Mouse (Mus musculus): ENCODE measurements around the gene Furin. TPM values are rescaled to one million over a fixed set of nuclear protein-coding genes. Genes with fewer than 3 reads are reported as not detected.

Gene Furin
- total RNA-seq (2021): 10 to 100 TPM; 39.4 to 40.6 TPM
- long read RNA-seq, experiment 1, full-length matches to known transcripts: 1 of 3 reads
- long read RNA-seq, experiment 1, partial matches to known transcripts: 0 of 3 reads
- long read RNA-seq, experiment 1, other reads (novel, unspliced or antisense): 2 of 3 reads
- long read RNA-seq, experiment 2, full-length matches to known transcripts: 10 of 16 reads
- long read RNA-seq, experiment 2, partial matches to known transcripts: 1 of 16 reads
- long read RNA-seq, experiment 2, other reads (novel, unspliced or antisense): 5 of 16 reads

GRCm38 (mm10) chr7:80405188-80405695, at the start of gene Furin:
Gene Furin (minus strand): TSS chr7:80405436.
- H3K27ac ChIP-seq: peak within 1 kb of the TSS; percentile 95; the same call in 1 of the 2 replicates
- TF ChIP-seq CTCF (conservative IDR thresholded peaks at IDR 0.05): no peak
- no peak within 1 kb of the TSS for H3K4me3 ChIP-seq
- no peak for DNase-seq (ENCODE audit: low spot score in 2 of 2)

DNA sequence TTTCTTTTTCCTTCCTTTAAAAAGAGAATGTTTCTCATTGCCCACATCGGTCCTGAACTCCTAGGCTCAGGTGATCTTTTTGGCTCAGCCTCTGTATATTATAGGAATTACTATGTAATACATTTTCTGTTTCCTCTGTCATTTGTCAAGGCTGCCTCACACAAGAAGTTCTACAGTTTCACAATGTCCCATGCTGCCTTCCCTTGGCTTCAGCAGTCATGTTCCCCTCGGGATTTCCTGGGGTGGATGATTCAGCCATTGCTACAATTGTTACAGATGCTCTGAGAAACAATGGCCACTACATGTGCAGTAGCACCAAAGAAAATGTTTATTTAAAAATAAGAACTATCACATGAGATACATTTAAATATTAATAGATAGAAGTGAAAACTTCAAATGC, 49.5 kb upstream of the Furin start:
- no peak overlapping the region for H3K4me3 ChIP-seq
- peak overlapping the region; percentile 12; the same call in 1 of the 2 replicates for H3K27ac ChIP-seq
- DNase-seq (ENCODE audit: low spot score in 2 of 2): no peak
- no peak for TF ChIP-seq CTCF (conservative IDR thresholded peaks at IDR 0.05)

DNA sequence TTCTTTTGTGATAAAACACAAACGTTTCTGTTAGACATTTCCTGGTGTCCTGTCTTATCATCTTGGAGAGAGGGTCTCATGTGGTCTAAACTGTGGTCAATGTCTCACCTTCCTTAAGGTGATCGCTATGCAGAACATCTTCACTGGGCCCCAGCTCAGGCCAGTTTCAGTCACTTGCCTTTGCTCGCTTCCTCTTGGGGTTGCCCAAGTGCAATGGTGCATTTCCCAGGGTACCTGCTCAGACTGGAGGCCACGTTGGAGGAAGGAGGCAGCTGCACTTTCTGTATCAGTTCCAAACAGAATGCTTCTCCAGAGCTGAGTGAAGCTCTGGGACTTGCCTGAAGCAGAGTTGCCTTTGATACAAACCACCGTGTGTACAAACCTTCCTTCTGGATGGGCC, 48.8 kb upstream of the Furin start:
- no peak for DNase-seq (ENCODE audit: low spot score in 2 of 2)
- Histone ChIP-seq H3K27ac (no peak overlapping the region), H3K4me3 (no peak overlapping the region)
- TF ChIP-seq CTCF (conservative IDR thresholded peaks at IDR 0.05): no peak

- H3K27ac ChIP-seq: no peak overlapping the region
- no peak for TF ChIP-seq CTCF (conservative IDR thresholded peaks at IDR 0.05)
- DNase-seq (ENCODE audit: low spot score in 2 of 2): no peak
- H3K4me3 ChIP-seq: no peak overlapping the region
Measured at GRCm38 (mm10) chr7:80453121-80453520, 47.9 kb upstream of the Furin start.

DNA sequence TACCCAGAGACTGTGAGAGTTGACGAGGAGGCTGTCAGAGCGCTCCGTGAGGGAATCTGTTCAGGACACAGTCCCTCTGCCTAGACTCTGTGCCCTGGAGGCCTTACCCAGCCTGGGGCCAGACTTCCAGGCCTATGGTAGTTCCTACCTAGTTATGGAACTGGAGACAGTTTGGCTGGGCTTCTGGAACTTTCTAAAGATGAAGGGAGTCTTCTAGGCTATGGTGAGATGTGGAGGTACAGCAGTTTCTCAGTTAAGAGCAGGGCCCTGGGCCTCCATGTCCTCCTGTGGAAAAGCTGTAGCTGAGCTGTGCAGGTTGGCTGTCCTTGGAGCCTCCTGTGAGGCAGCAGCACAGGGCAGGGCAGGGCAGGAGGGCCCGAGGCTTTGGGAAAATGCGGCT, 47.0 kb upstream of the Furin start:
- no peak overlapping the region for H3K4me3 ChIP-seq
- no peak for TF ChIP-seq CTCF (conservative IDR thresholded peaks at IDR 0.05)
- DNase-seq (ENCODE audit: low spot score in 2 of 2): no peak
- no peak overlapping the region for H3K27ac ChIP-seq

DNA sequence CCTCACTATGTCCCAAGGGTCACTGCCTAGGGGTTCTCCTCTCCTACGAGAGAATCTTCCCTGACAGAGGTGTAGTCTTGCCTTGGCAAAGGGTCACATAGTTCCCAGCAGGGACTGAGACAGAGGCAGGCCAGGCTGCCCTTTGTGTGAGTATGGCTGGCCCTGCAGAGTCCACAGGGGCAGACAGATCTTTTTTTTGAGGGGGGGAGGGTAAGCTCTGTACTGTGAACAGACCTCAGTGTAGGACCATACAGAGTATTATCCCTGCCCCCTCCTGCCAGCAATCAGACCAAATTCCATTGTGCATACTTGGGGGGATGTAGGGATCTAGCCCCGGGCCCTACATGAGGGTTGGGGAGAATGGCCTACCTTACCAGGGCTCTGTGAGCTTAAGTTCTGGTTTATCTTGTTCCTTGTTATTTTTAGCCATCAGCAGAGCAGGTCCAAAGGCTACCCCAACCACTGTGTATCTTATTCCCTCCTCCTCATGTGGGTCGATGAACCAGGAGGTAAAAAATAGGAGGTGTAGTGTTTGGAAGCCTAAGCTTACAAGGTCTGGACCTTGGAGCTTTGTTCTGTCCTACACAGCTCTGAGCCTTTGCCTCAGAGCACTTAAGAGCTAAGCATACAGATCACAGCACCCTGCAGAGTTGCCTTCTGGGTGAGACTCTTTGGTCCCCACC, 46.5 kb upstream of the Furin start:
- no peak for DNase-seq (ENCODE audit: low spot score in 2 of 2)
- Histone ChIP-seq H3K4me3 (no peak overlapping the region), H3K27ac (no peak overlapping the region)
- TF ChIP-seq CTCF (conservative IDR thresholded peaks at IDR 0.05): no peak

- DNase-seq (ENCODE audit: low spot score in 2 of 2): no peak
- no peak for TF ChIP-seq CTCF (conservative IDR thresholded peaks at IDR 0.05)
- Histone ChIP-seq H3K27ac (no peak overlapping the region), H3K4me3 (no peak overlapping the region)
Measured at GRCm38 (mm10) chr7:80450354-80450753, 45.1 kb upstream of the Furin start.

GRCm38 (mm10) chr7:80449620-80450091, 44.4 kb upstream of the Furin start:
- no peak overlapping the region for H3K27ac ChIP-seq
- no peak for TF ChIP-seq CTCF (conservative IDR thresholded peaks at IDR 0.05)
- no peak overlapping the region for H3K4me3 ChIP-seq
- DNase-seq (ENCODE audit: low spot score in 2 of 2): no peak

DNA sequence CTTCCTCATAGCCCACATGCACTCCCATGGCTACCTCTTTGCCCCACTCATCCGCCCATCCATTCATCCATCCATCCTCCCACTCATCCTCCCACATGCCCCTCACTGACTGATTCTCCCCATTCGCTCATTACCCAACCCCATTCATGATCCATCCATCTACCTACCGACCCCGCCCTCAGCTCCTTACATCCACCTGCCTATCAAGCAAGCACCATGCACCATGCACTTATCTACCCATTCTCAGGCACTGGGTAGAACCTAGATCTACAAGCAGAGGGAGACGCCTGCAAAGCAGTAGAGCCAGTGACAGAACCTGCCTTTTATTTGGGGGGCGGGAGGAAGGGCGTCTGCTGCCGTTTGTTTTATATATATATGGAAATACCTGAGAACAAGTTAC, 42.1 kb upstream of the Furin start:
- no peak for DNase-seq (ENCODE audit: low spot score in 2 of 2)
- Histone ChIP-seq H3K4me3 (no peak overlapping the region), H3K27ac (no peak overlapping the region)
- no peak for TF ChIP-seq CTCF (conservative IDR thresholded peaks at IDR 0.05)

GRCm38 (mm10) chr7:80446221-80446878, 41.1 kb upstream of the Furin start:
- H3K4me3 ChIP-seq: no peak overlapping the region
- TF ChIP-seq CTCF (conservative IDR thresholded peaks at IDR 0.05): no peak
- no peak overlapping the region for H3K27ac ChIP-seq
- DNase-seq (ENCODE audit: low spot score in 2 of 2): no peak

GRCm38 (mm10) chr7:80445492-80445891, 40.3 kb upstream of the Furin start:
- TF ChIP-seq CTCF (conservative IDR thresholded peaks at IDR 0.05): no peak
- no peak for DNase-seq (ENCODE audit: low spot score in 2 of 2)
- H3K27ac ChIP-seq: no peak overlapping the region
- no peak overlapping the region for H3K4me3 ChIP-seq

DNA sequence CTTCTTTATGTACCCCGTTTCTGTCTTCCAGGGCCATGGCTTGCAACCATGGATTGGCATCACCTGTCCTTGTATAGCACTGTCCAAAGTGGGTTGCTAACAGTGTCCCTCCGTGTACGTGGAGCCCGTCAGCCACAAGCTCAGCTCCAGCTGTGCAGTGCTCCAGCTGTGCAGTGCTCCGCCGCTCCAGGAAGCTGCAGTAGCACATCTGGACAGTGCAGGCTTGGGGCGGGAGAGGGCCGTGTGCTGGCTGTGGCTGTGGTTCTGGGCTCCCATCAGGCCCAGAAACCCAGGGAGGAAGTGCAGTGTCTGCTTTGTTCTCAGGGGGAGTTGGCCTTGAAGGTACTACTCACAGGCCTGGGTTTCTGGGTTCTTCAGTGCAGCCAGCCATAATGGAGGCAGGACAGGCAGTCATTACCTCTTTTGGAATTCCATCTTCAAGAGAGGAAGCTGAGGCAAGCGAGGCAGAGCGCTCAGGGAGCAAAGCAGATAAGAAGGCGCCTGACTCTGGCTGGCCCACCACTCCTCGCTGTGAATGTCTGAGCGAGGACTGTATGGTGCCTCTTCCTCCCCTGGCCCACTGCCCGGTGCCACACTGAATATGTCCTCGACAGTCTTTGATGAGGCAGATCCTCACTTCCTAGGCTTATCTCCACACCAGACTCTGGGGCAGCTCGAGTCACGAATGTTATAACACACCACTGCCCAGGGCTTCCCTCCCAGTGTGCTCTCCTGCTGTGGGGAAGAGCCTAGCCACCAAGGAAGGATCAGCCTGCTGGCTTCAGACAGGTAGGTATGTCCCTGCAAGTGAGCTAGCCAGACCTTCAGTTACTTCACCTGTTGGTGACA, 39.4 kb upstream of the Furin start:
- DNase-seq (ENCODE audit: low spot score in 2 of 2): no peak
- Histone ChIP-seq H3K4me3 (no peak overlapping the region), H3K27ac (no peak overlapping the region)
- TF ChIP-seq CTCF (conservative IDR thresholded peaks at IDR 0.05): no peak

Measured in layer of hippocampus, adult 2 months (tissue).